Mouse (Mus musculus) heart, embryonic 14.5 days (tissue): ENCODE measurements at regions not wholly inside any gene's neighbourhood (a gene's known extent, or its start where the extent isn't known, plus 50 kb on each side); places are given as distances from the start of the nearest gene placed in this dataset.

Experiments used
- ATAC-seq: fragments of 200-750 bp; cut with Nextera tagmentation; 2 replicates; pipeline ENCODE4 v1.8.0; 2017; ENCODE audit warnings: low read depth, moderate TSS enrichment; ENCODE audit not compliant: insufficient number of reproducible peaks, insufficient read depth, low FRiP score
- H3K27ac ChIP-seq, 2 experiments: fragments of 200-500 bp in 1 of 2; fragments of 300-500 bp in 1 of 2; sonication (generic) in 1 of 2; replicated peaks in 1 of 2; 2 replicates each; pipeline ENCODE4 v1.5.1; 2012 to 2014; ENCODE audit warnings: low read depth in 2 of 2, low read length in 2 of 2, control low read depth in 1 of 2, mild to moderate bottlenecking in 1 of 2, mixed read lengths in 1 of 2; ENCODE audit not compliant: control insufficient read depth in 1 of 2, insufficient read depth in 1 of 2
- H3K27me3 ChIP-seq: fragments of 300-500 bp; sonication (generic); 2 replicates; pipeline ENCODE4 v1.6.1; 2014; ENCODE audit warnings: mild to moderate bottlenecking, low read length, control low read depth; ENCODE audit not compliant: control insufficient read depth, insufficient read depth
- H3K36me3 ChIP-seq: fragments of 300-500 bp; sonication (generic); 2 replicates; pipeline ENCODE4 v1.6.1; 2014; ENCODE audit warnings: mild to moderate bottlenecking, control low read depth, low read length, mixed read lengths; ENCODE audit not compliant: control insufficient read depth, insufficient read depth
- H3K4me1 ChIP-seq, 2 experiments: fragments of 200-500 bp in 1 of 2; fragments of 300-500 bp in 1 of 2; sonication (generic) in 1 of 2; 2 replicates each; pipeline ENCODE4 v1.6.1; 2012 to 2014; ENCODE audit warnings: low read length in 2 of 2, control low read depth in 1 of 2, mixed read lengths in 1 of 2; ENCODE audit not compliant: control insufficient read depth in 2 of 2, insufficient read depth in 2 of 2
- H3K4me2 ChIP-seq: fragments of 300-500 bp; sonication (generic); 2 replicates; pipeline ENCODE4 v1.6.1; 2014; ENCODE audit warnings: mild to moderate bottlenecking, low read length
- H3K4me3 ChIP-seq, 2 experiments: fragments of 200-500 bp in 1 of 2; fragments of 300-500 bp in 1 of 2; sonication (generic) in 1 of 2; 2 replicates each; pipeline ENCODE4 v1.5.1; 2012 to 2014; ENCODE audit warnings: low read length in 2 of 2, mild to moderate bottlenecking in 2 of 2, control low read depth in 1 of 2, low read depth in 1 of 2, moderate library complexity in 1 of 2; ENCODE audit not compliant: control insufficient read depth in 1 of 2, insufficient read depth in 1 of 2
- H3K9ac ChIP-seq: fragments of 300-500 bp; sonication (generic); 2 replicates; pipeline ENCODE4 v1.6.1; 2014; ENCODE audit warnings: mild to moderate bottlenecking, low read length
- H3K9me3 ChIP-seq: fragments of 300-500 bp; sonication (generic); 2 replicates; pipeline ENCODE4 v1.6.1; 2016; ENCODE audit warnings: low read length, control low read depth; ENCODE audit not compliant: control insufficient read depth
- WGBS: fragments of 180-500 bp; shearing (Covaris S2); extraction: QIAGEN DNeasy Blood & Tissue Kit; methylation state at CpG from one replicate; pipeline ENCODE4 v1.1.7; 2014; 5-methylcytosine and 5-hydroxymethylcytosine counted together

DNA sequence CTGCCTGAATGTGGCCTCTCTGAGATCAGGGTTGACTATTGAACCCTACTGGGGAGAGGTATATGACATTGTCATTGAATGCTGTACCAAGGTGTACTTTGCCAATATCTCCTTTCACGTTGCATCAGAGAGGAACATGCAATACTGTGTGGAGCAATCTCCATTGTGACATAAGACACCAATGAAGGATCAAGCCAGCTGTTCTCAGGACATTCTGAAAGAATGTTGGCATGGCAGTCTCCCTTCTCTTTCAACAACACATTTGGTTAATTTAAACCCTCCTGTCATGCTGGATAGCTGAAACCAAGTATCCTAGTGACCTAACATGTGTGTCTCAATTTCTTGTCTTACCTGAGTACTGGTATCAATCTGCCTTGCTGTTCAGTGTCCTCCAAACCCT lies 159.5 kb downstream of the Ttc8 start:
- no peaks in the 10 kb centered on the region for H3K36me3 ChIP-seq
- no peak overlapping the region for H3K27ac ChIP-seq
- H3K9ac ChIP-seq = no peak overlapping the region
- H3K9me3 ChIP-seq = no peaks in the 10 kb centered on the region
- WGBS = 80% methylated on average over 1 of the region's 1 CpGs
- no peak overlapping the region for H3K4me3 ChIP-seq
- H3K27me3 ChIP-seq = 0 out of 2 replicates have a peak, but pooled peaks cover 9% of the 10 kb centered on the region
- H3K4me1 ChIP-seq = no peaks in the 10 kb centered on the region
- no peak for ATAC-seq
- H3K4me2 ChIP-seq = no peak overlapping the region

DNA sequence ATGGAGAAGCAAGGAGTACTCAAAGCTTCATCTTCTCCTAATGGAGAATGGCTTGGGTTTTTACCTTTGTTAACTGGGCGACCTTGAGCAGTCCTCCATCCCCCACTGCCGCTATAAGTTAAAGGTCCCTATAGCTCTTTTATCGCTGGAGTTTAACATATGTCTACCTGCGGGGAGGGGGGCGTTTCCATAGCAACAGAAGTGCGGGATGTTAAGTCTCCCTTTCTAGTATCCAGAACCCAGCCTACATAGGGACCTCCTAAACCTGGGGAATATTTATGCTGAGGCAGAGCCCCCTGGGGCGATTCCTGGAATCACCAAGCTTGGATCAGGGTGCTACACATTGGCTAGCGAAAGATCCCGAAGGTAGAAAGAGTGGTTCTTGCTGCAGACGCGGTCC lies 163.2 kb downstream of the Ttc8 start:
- no peak for ATAC-seq
- Histone ChIP-seq H3K9me3 (no peaks in the 10 kb centered on the region), H3K27ac (no peak overlapping the region), H3K4me2 (no peak overlapping the region), H3K4me3 (no peak overlapping the region), H3K4me1 (no peaks in the 10 kb centered on the region), H3K9ac (no peak overlapping the region), H3K27me3 (0 out of 2 replicates have a peak, but pooled peaks cover 9% of the 10 kb centered on the region), H3K36me3 (no peaks in the 10 kb centered on the region)
- WGBS = 45% methylated on average over 11 of the region's 11 CpGs

DNA sequence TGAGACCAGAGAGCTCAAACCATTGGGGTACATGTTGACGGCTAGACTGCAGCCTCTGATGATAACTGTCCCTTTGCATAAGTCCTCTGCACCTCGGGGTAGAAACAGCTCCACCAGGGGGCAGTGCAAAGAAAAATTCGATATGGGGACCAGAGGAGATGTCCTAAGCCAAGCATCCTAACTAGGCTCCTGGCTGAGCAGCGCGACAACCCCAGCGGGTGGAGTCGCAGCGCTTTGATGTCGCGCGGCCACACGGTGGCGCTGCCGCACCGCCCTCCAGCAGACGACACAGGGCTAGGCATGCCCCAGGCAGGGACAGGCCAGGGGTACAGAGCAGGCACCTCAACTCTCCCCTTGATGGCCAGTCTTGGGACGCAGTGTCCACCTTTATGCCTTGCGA lies 163.8 kb downstream of the Ttc8 start:
- H3K4me1 ChIP-seq = no peaks in the 10 kb centered on the region
- ATAC-seq = peak; percentile 61; the same call in 1 of the 2 replicates
- no peaks in the 10 kb centered on the region for H3K9me3 ChIP-seq
- no peak overlapping the region for H3K4me3 ChIP-seq
- 0 out of 2 replicates have a peak, but pooled peaks cover 9% of the 10 kb centered on the region for H3K27me3 ChIP-seq
- no peak overlapping the region for H3K27ac ChIP-seq
- no peak overlapping the region for H3K4me2 ChIP-seq
- H3K9ac ChIP-seq = no peak overlapping the region
- WGBS = 5% methylated on average over 18 of the region's 18 CpGs
- H3K36me3 ChIP-seq = no peaks in the 10 kb centered on the region

DNA sequence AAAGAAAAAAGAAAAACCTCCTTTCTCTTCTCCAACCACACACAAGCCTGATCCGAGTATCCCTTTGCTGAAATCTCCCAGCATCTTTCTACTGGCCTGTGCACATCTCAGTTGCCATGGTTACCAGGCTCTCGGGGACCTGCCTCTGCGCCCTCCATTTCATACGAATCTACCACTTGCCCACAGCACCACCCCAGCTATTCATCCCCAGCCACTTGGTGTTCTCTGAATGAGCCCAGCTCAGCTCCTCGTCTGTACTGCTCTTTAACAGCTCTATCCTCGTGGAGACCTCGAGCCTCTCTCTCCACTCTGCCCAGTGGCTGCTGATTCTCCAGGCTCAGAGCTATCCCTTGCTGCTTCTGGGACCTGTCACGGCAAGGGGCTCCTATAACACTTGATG lies 166.9 kb downstream of the Ttc8 start:
- ATAC-seq = no peak
- 62% methylated on average over 8 of the region's 8 CpGs for WGBS
- Histone ChIP-seq H3K36me3 (no peaks in the 10 kb centered on the region), H3K27ac (no peak overlapping the region), H3K27me3 (0 out of 2 replicates have a peak, but pooled peaks cover 9% of the 10 kb centered on the region), H3K4me2 (no peak overlapping the region), H3K9me3 (no peaks in the 10 kb centered on the region), H3K4me1 (no peaks in the 10 kb centered on the region), H3K4me3 (no peak overlapping the region), H3K9ac (no peak overlapping the region)

DNA sequence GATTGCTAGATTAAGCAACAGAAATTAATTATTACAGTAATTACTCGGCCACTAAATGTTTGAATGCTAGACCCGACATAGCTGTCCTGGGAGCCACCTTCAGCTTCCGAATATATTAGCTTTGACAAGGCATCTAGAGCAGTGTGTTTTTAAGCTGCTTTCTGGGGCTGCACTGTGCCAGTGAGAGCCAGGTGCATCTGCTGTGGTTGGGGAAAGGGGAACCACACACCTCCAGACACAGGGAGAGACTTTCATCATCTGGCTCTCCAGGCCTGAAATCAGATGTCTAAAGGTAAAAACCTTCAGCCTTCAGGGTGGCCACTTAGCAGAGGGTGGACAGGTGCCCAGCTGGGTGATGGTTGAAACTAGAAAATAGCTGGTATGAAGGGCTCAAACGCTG lies 171.4 kb downstream of the Ttc8 start:
- H3K4me3 ChIP-seq = no peak overlapping the region
- WGBS = 68% methylated on average over 4 of the region's 4 CpGs
- H3K27me3 ChIP-seq = no peaks in the 10 kb centered on the region
- no peak overlapping the region for H3K4me2 ChIP-seq
- H3K36me3 ChIP-seq = no peaks in the 10 kb centered on the region
- no peak overlapping the region for H3K9ac ChIP-seq
- H3K27ac ChIP-seq = no peak overlapping the region
- no peaks in the 10 kb centered on the region for H3K9me3 ChIP-seq
- ATAC-seq = no peak
- no peaks in the 10 kb centered on the region for H3K4me1 ChIP-seq

GRCm38 (mm10) chr12:99093151-99093550 lies 172.8 kb downstream of the Ttc8 start:
- no peak for ATAC-seq
- no peaks in the 10 kb centered on the region for H3K36me3 ChIP-seq
- H3K4me3 ChIP-seq = no peak overlapping the region
- H3K27me3 ChIP-seq = no peaks in the 10 kb centered on the region
- 51% methylated on average over 3 of the region's 3 CpGs for WGBS
- H3K4me2 ChIP-seq = no peak overlapping the region
- no peak overlapping the region for H3K27ac ChIP-seq
- H3K4me1 ChIP-seq = peaks cover 0 to 5% of the 10 kb centered on the region in 2 experiments; a peak in 1 of 4 replicates
- H3K9ac ChIP-seq = no peak overlapping the region
- H3K9me3 ChIP-seq = no peaks in the 10 kb centered on the region

- H3K27me3 ChIP-seq = no peaks in the 10 kb centered on the region
- H3K9ac ChIP-seq = no peak overlapping the region
- H3K27ac ChIP-seq = no peak overlapping the region
- no peaks in the 10 kb centered on the region for H3K36me3 ChIP-seq
- no peak overlapping the region for H3K4me3 ChIP-seq
- no peaks in the 10 kb centered on the region for H3K9me3 ChIP-seq
- no peak for ATAC-seq
- no peak overlapping the region for H3K4me2 ChIP-seq
- 77% methylated on average over 6 of the region's 6 CpGs for WGBS
- peaks cover 0 to 5% of the 10 kb centered on the region in 2 experiments; a peak in 2 of 4 replicates for H3K4me1 ChIP-seq
Observed at GRCm38 (mm10) chr12:99093989-99094388, 173.6 kb downstream of the Ttc8 start.

- H3K9ac ChIP-seq = no peak overlapping the region
- peaks cover 0 to 5% of the 10 kb centered on the region in 2 experiments; a peak in 2 of 4 replicates for H3K4me1 ChIP-seq
- H3K36me3 ChIP-seq = no peaks in the 10 kb centered on the region
- peak overlapping the region in 1 of 2 experiments; percentile 35; a peak in 1 of 4 replicates for H3K27ac ChIP-seq
- no peak overlapping the region for H3K4me3 ChIP-seq
- H3K27me3 ChIP-seq = no peaks in the 10 kb centered on the region
- 27% methylated on average over 14 of the region's 14 CpGs for WGBS
- H3K4me2 ChIP-seq = no peak overlapping the region; the same call in 1 of the 2 replicates
- ATAC-seq = peak; percentile 52; the same call in 1 of the 2 replicates
- no peaks in the 10 kb centered on the region for H3K9me3 ChIP-seq
Observed at GRCm38 (mm10) chr12:99096930-99097617, 176.7 kb downstream of the Ttc8 start.
